Mouse (Mus musculus) B cell, adult 2 months (primary cell): ENCODE results near the gene Rbm19.

Source experiments
- DNase-seq, 2 experiments: peaks; one replicate each; pipeline ENCODE4 v3.0.0; 2022

Gene Rbm19

DNA sequence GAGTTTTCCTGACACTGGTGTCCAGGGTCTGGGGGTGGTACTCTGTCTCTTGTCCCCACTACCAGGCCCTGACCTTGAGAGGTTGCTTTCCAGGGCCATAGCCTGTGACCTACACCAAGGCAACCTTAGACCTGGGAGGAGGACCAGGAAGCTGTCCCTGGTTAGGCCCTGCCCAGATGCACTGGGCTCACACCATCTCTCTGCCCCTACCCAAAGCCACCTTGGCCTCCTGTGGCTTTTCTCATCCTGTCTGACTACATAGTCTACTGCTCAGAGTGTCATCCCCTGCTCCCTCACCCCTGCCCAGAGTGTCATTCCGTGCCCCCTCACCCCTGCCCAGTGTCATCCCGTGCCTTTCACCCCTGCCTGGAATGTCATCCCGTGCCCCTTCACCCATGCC is 19.6 kb downstream of the Rbm19 start:
- no peak for DNase-seq

GRCm38 (mm10) chr5:120136236-120136675 is 20.0 kb downstream of the Rbm19 start:
- no peak for DNase-seq

GRCm38 (mm10) chr5:120137038-120137437 is 20.8 kb downstream of the Rbm19 start:
- no peak for DNase-seq

- DNase-seq, result no peak
Measured at GRCm38 (mm10) chr5:120137846-120138245, 21.6 kb downstream of the Rbm19 start.

DNA sequence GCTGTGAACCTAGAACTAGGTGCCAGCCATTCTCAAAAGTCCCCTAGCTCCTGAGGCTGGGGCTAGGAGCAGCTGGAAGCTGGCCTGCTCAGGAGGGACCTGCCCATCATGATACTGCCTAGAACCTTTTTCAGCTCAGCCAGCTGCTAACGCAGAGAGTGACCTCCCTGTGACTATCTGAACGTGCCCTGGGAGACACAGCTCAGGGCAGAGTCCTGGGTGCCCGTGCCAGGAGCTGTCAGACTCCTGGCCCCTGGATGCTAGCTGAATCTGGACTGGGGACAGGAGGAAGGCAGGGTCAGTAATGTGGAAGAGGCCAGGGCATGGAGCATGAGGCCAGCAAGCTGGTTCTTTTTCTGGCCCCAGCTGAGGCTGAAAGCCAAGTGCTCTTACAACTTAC is 22.1 kb downstream of the Rbm19 start:
- no peak for DNase-seq

DNA sequence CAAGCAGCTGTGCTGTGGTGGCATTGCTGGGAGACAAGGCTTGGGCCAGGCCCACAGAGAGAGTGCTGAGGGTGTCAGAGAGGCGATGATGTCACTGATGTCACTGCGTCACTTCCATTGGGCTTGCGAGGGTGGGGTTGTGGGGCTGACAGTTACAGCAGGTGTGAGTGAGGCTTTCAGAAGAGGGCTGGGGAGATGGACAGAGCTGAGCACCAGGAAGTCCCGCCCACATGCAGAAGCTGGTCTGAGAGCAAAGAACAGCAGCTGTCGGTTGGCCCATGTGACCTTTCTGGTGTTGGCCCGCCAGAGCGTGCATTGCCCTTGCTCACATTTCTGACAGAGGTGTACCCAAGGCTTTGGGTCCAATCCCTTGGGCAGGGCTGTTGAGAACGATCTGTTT is 23.0 kb downstream of the Rbm19 start:
- DNase-seq, result no peak

DNA sequence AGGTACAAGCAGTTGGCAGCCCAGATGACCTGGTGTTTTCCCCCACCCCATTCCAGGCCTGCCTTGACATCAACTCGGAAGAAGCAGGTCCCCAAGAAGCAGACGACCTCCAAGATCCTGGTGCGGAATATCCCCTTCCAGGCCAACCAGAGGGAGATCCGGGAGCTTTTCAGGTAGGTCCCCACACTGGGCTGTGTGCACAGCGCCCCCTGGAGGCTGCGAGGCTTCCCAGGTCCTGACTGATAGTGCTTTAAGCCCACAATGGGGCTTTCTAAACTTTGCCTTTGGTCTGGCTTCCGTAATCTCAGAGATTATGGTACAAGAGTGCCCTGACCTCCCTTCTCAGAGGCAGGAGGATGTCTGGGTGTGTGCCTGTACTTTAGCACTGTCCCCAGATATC is 27.7 kb downstream of the Rbm19 start:
- DNase-seq, result peak; percentile 44 to 54

- no peak for DNase-seq
Measured at GRCm38 (mm10) chr5:120145371-120146050, 29.2 kb downstream of the Rbm19 start.

DNA sequence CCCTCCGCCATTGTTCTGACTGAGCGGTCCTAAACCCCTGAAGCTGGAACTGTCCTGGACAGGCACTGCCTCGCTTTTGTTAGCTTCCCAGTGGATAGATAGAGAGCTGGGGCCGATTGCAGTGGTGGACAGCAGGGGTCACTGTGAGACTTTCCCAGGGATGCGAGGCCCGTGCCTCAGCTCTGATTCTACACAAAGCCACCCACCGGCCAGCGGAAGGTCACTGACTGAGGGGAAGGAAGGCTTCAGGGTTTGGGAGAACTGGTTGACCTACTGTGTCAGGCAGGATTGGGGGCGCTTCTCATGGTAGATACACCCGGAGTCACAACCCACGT is 29.8 kb downstream of the Rbm19 start:
- no peak for DNase-seq

DNA sequence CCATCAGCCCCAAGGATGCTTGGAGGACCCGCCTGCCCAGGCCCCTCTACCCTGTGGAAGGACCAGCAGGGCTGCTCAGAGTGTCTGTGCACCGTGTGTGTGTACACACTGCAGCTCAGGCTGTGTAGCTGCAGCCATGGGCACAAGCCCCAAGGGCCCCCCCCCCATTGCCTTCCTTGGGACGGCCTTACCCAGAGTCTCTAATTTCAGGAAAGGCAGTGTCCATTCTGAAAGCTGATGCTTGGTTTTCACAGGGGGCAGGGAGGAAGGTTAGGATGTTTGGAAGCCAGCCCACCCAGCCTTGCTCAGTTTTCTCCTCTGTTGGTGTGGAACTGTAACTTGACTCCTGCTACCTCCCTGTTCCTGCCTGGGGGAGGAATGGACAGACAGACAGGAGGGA is 30.6 kb downstream of the Rbm19 start:
- no peak for DNase-seq

DNA sequence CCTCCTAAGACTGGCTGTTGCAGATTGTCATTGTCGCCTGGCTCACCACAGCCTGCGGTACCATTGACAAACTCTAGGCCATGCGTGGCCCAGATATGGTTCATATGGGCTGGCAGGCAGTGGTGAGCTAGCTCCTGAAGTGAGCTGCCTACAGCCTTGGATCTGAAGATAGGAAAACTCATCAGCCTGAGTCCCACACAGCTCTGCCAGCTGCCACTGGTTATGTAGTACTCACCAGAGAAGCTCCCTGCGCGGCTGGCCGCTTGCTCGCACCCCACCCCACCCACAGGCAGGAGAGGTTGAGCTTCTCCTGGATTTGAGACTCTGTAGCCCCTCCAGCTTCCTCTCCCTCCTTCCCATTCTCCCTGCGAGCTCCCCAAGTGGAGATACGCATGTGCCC is 32.0 kb downstream of the Rbm19 start:
- no peak for DNase-seq

DNA sequence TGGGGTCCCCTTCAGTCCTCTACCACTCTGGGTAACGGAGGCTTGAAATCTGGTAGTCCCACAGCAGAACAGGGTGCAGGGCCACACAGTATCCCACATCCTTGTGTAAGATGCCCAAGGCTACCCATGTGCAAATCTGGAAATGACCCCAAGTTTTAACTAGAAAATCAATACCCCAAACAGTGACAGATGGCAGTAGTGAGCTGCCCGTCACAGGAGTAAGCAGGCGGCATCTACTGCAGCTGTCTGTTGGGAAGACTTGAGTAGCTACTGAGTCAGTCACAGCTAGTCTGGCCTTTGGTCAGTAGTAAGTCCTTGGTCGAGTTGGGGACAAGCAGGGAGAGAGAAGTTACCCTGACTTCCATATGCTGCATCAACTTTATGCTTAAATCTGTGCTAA is 34.9 kb downstream of the Rbm19 start:
- no peak for DNase-seq

- DNase-seq, result no peak
Measured at GRCm38 (mm10) chr5:120153140-120153539, 36.9 kb downstream of the Rbm19 start.

GRCm38 (mm10) chr5:120155672-120156071 is 39.4 kb downstream of the Rbm19 start:
- no peak for DNase-seq

DNA sequence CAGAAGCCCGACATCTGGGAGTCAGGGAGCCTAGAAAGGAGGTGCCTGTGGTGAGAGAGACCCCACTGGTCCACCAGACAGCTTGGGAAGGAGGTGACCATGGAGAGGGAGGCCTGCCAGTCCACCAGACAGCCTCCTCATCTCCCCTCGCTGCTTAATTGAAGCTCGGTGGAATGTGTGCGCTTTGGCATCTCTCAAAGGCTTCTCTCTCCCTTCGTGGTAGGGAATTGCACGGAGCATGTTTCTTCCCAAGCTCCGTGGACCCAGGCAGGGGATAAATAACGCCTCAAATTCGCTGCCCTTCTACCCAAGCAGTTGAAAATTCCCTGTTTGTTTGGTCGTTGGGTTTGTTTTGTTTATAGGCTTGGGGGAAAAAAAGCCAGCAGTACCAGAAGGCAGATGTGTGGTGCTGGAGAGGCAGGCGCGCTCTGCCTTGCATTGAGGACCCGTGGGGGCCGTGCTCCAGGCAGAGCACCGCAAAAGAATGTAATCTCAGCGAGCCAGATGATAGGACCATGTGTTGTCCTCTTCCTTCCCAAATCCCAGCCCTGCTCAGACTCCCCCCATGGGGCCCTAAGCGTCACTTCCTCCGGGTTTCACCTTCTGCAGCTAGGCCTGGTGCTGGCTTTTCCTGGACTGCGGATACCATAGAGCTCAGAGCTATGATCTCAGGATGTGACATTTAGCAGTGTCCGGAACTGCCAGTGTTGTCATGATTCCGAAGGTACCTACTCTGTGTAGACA is 40.1 kb downstream of the Rbm19 start:
- no peak for DNase-seq

- no peak for DNase-seq
Measured at GRCm38 (mm10) chr5:120157115-120157514, 40.9 kb downstream of the Rbm19 start.

GRCm38 (mm10) chr5:120158476-120158875 is 42.2 kb downstream of the Rbm19 start:
- no peak for DNase-seq

- DNase-seq, result no peak
Measured at GRCm38 (mm10) chr5:120160923-120161658, 44.8 kb downstream of the Rbm19 start.

DNA sequence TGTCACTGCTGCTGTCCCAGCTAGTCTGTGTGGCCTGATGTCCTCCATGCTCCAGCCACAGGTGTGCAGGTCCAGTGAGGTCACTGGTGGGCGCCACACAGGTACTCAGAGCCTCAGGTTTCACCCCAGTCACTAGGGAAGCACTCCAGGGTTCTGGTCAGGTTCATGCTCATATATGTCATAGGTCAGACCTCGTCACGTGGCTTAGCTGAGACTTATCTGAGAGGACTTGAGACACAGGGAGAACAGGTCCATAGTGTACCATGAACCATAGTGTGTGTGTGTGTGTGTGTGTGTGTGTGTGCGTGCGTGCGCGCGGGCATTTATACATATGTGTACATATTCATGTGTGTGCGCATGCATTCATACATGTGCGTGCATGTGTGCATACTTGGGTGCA is 46.4 kb downstream of the Rbm19 start:
- DNase-seq, result no peak

- no peak for DNase-seq
Measured at GRCm38 (mm10) chr5:120163428-120163827, 47.2 kb downstream of the Rbm19 start.

- no peak for DNase-seq
Measured at GRCm38 (mm10) chr5:120164450-120164849, 48.2 kb downstream of the Rbm19 start.

DNA sequence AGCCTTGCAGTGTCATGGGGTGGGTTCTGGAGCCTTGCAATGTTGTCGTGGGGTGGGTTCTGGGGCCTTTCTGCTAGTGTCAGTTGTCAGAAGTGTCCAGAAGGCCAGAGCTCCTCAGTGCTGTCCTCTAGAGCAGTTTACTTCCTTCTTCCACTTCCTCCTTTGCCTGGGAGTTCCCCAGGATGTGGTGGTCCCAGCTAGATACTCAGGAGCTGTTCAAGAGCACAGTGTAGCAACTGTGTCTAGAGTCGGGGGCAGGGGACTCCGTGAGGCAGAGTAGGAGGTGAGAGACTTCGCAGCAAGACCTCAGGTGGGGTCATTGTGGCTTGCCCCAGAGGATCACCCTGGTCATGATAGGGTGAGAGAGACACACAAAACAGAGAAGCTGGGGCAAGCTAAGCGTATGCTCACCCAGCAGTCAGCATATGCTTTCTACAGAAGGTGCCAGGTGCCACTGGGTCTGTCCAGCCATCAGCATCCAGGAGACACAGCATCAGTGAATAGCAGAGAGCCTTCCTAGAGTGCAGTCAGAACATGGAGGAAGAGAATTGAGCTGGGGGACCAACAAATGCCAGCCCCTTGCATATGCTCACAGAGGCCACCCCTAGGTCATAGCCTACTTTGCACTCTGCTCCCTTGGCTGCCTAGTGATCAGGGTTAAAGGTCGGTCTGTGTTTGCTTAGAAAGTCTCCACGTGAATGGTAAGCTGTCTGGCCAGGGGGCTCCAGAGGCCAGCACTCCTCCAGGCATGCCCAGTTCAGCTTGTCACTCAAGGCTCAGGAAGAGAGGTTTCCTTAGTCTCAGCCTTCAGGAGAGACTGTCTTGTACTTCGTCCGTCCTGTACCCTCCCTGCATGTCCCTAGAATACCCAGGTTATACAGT is 49.0 kb downstream of the Rbm19 start:
- peak; percentile 33 to 41 for DNase-seq

- no peak for DNase-seq
Measured at GRCm38 (mm10) chr5:120167787-120168325, 51.6 kb downstream of the Rbm19 start.
